Mouse (Mus musculus): ENCODE results near the gene Lat. TPM values are rescaled to one million over a fixed set of nuclear protein-coding genes. Genes with fewer than 3 reads are reported as not detected.
A peak's percentile ranks its signal among the peaks of the same experiment; 100 is the strongest.

The Lat gene
- polyA plus RNA-seq, 1 experiment from 2014 or later: 1.9 TPM

DNA sequence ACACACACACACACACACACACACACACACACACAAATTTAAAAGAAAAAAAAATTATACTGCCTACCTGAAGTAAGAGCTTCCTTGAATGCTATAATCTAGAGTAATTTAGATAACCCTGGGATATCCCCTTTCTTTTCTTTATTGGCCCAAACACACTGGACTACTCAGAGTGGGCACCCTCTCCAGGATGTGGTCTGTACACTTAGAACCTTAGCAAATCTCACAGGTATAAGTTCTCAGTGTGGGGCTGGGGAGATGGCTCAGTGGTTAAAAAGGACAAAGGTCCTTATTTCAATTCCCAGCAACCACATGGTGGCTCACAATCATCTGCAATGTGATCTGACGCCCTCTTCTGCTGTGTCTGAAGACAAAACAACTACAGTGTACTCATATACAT lies 22.3 kb downstream of the Lat start:
- ATAC-seq (ENCODE audit: low FRiP score, low TSS enrichment): no peak
- H3K9me3 ChIP-seq (ENCODE audit: control insufficient read depth, low read length): no peaks in the 10 kb centered on the region
- H3K27ac ChIP-seq (ENCODE audit: low read depth, low read length): no peak overlapping the region
- H3K9ac ChIP-seq (ENCODE audit: low read depth, low read length): no peak overlapping the region
- 64% methylated on average over 1 of the region's 1 CpGs for WGBS
- no peak overlapping the region for H3K4me3 ChIP-seq (ENCODE audit: low read length)
- H3K4me2 ChIP-seq (replicated peaks; ENCODE audit: low read depth, low read length): no peak overlapping the region
- no peaks in the 10 kb centered on the region for H3K36me3 ChIP-seq (ENCODE audit: control insufficient read depth, insufficient read depth, low read length)
- H3K4me1 ChIP-seq (ENCODE audit: control insufficient read depth, insufficient read depth, low read length): no peaks in the 10 kb centered on the region
- no peaks in the 10 kb centered on the region for H3K27me3 ChIP-seq (ENCODE audit: control insufficient read depth, insufficient read depth, low read length)

DNA sequence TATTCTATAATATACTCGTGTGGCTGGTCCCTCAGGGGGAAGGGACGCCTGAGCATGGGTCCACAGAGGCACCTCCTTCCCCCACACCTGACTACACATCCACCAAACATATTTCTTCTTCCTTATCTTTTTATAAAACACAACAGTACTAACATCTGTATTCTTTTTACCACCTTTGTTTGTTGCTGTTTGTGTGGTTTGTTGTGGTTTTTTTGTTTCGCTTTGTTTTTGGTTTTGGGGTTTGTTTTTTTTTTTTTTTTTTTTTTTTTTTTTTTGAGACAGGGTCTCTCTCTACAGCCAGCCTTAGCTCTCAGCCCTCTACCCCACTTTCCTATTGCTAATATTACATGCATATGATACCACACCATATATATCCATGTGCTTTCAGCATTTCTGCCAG lies 23.4 kb downstream of the Lat start:
- Histone ChIP-seq H3K9ac (ENCODE audit: low read depth, low read length) (no peak overlapping the region), H3K4me1 (ENCODE audit: control insufficient read depth, insufficient read depth, low read length) (no peaks in the 10 kb centered on the region), H3K4me3 (ENCODE audit: low read length) (no peak overlapping the region), H3K4me2 (replicated peaks; ENCODE audit: low read depth, low read length) (no peak overlapping the region), H3K27me3 (ENCODE audit: control insufficient read depth, insufficient read depth, low read length) (no peaks in the 10 kb centered on the region), H3K27ac (ENCODE audit: low read depth, low read length) (no peak overlapping the region), H3K9me3 (ENCODE audit: control insufficient read depth, low read length) (no peaks in the 10 kb centered on the region), H3K36me3 (ENCODE audit: control insufficient read depth, insufficient read depth, low read length) (no peaks in the 10 kb centered on the region)
- WGBS: 57% methylated on average over 3 of the region's 3 CpGs
- ATAC-seq (ENCODE audit: low FRiP score, low TSS enrichment): no peak

DNA sequence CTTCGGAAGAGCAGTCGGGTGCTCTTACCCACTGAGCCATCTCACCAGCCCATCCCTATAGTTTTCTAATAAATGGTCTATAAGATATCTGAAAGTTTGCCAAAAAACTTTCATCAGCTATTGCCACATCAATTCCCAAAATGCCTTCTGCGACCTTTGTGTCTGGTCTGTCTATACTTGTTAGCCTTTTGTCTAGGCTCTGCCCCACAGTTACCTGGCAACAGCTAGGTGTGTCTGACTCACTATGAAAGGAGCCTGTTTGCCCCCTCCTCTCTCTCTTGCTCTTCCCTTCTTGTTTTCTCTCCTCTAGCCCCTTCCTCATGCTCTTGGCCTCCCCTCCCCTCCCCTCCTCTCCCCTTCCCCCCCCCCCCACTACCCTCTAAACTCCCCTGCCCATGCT lies 23.8 kb downstream of the Lat start:
- H3K4me2 ChIP-seq (replicated peaks; ENCODE audit: low read depth, low read length): no peak overlapping the region
- H3K9ac ChIP-seq (ENCODE audit: low read depth, low read length): no peak overlapping the region
- no peaks in the 10 kb centered on the region for H3K27me3 ChIP-seq (ENCODE audit: control insufficient read depth, insufficient read depth, low read length)
- 0 out of 2 replicates have a peak, but pooled peaks cover 4% of the 10 kb centered on the region for H3K4me1 ChIP-seq (ENCODE audit: control insufficient read depth, insufficient read depth, low read length)
- no peak overlapping the region for H3K27ac ChIP-seq (ENCODE audit: low read depth, low read length)
- no peak overlapping the region for H3K4me3 ChIP-seq (ENCODE audit: low read length)
- H3K9me3 ChIP-seq (ENCODE audit: control insufficient read depth, low read length): no peaks in the 10 kb centered on the region
- WGBS: 73% methylated on average over 3 of the region's 3 CpGs
- ATAC-seq (ENCODE audit: low FRiP score, low TSS enrichment): no peak
- H3K36me3 ChIP-seq (ENCODE audit: control insufficient read depth, insufficient read depth, low read length): no peaks in the 10 kb centered on the region

DNA sequence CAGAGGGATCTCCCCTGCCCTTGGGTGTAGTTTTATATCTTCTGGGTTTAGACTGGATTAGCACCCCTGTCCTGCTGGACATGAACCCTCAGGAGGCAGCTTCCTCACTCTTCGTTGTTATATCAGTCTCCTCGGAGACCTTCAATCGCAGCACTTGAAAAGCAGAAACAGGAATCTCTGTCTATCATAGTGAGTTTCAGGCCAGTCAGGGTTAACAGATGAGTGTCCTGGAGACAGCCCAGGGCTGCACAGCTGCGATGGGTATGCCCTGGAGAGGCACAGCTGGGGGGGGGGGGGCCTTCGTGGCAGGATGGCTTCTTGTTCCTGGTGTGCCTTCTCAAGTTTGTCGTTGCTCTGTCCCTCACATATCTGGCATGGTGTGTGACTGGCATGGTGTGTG lies 28.5 kb downstream of the Lat start:
- Histone ChIP-seq H3K27me3 (ENCODE audit: control insufficient read depth, insufficient read depth, low read length) (no peaks in the 10 kb centered on the region), H3K4me1 (ENCODE audit: control insufficient read depth, insufficient read depth, low read length) (0 out of 2 replicates have a peak, but pooled peaks cover 8% of the 10 kb centered on the region), H3K9me3 (ENCODE audit: control insufficient read depth, low read length) (no peaks in the 10 kb centered on the region), H3K9ac (ENCODE audit: low read depth, low read length) (no peak overlapping the region), H3K27ac (ENCODE audit: low read depth, low read length) (peak overlapping the region; percentile 30; the same call in 1 of the 2 replicates), H3K36me3 (ENCODE audit: control insufficient read depth, insufficient read depth, low read length) (no peaks in the 10 kb centered on the region), H3K4me3 (ENCODE audit: low read length) (no peak overlapping the region), H3K4me2 (replicated peaks; ENCODE audit: low read depth, low read length) (no peak overlapping the region)
- 55% methylated on average over 6 of the region's 6 CpGs for WGBS
- no peak for ATAC-seq (ENCODE audit: low FRiP score, low TSS enrichment)

DNA sequence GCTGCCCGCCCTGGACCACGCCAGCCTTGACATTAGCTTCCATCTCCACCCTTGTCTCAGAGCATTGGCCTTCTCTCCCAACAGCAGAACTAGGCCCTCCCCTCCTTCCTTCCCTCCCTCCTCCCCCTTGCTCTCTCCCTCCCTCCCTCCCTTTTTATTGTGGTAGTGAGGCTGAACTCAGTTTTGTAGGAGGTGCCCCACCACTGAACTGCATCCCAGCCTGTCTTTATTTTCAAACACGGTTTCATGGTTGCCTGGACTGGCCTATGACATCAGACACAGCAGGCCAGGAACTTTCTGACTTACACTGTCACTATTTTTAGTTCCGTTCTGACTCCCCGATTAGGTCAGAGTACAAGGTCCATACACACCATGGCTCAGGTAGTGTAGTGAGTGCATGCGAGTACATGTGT lies 29.2 kb downstream of the Lat start:
- no peaks in the 10 kb centered on the region for H3K27me3 ChIP-seq (ENCODE audit: control insufficient read depth, insufficient read depth, low read length)
- H3K9me3 ChIP-seq (ENCODE audit: control insufficient read depth, low read length): no peaks in the 10 kb centered on the region
- H3K27ac ChIP-seq (ENCODE audit: low read depth, low read length): no peak overlapping the region
- no peaks in the 10 kb centered on the region for H3K36me3 ChIP-seq (ENCODE audit: control insufficient read depth, insufficient read depth, low read length)
- H3K4me1 ChIP-seq (ENCODE audit: control insufficient read depth, insufficient read depth, low read length): 0 out of 2 replicates have a peak, but pooled peaks cover 8% of the 10 kb centered on the region
- 0 out of 2 replicates have a peak, but pooled peaks have one; percentile 43 for ATAC-seq (ENCODE audit: low FRiP score, low TSS enrichment)
- H3K4me3 ChIP-seq (ENCODE audit: low read length): no peak overlapping the region
- H3K4me2 ChIP-seq (replicated peaks; ENCODE audit: low read depth, low read length): no peak overlapping the region
- WGBS: 57% methylated on average over 6 of the region's 6 CpGs
- no peak overlapping the region for H3K9ac ChIP-seq (ENCODE audit: low read depth, low read length)

DNA sequence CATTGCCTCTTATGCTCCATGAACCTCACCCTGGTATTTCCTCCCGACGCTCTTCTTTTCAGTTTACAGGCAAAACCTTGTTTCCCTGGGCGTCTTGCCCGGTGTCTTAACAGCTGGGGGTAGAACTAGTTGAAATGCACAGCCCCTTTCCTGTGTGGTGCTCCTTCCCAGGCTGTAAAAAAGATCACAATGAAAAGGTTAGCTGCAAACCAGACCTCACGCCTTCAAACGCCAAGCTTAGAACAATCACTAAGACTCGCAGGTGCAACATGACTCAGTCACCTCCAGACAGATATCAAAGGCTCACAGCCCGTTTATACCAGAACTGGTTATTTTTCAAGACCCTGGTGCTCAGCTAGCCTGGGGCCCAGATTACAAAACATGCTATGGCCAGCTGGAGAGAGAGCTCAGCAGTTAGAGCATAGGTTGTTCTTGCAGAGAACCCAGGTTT lies 29.8 kb downstream of the Lat start:
- Histone ChIP-seq H3K4me1 (ENCODE audit: control insufficient read depth, insufficient read depth, low read length) (0 out of 2 replicates have a peak, but pooled peaks cover 8% of the 10 kb centered on the region), H3K4me2 (replicated peaks; ENCODE audit: low read depth, low read length) (no peak overlapping the region), H3K27ac (ENCODE audit: low read depth, low read length) (no peak overlapping the region), H3K4me3 (ENCODE audit: low read length) (no peak overlapping the region), H3K27me3 (ENCODE audit: control insufficient read depth, insufficient read depth, low read length) (no peaks in the 10 kb centered on the region), H3K9me3 (ENCODE audit: control insufficient read depth, low read length) (no peaks in the 10 kb centered on the region), H3K9ac (ENCODE audit: low read depth, low read length) (no peak overlapping the region), H3K36me3 (ENCODE audit: control insufficient read depth, insufficient read depth, low read length) (no peaks in the 10 kb centered on the region)
- 75% methylated on average over 8 of the region's 8 CpGs for WGBS
- no peak for ATAC-seq (ENCODE audit: low FRiP score, low TSS enrichment)

DNA sequence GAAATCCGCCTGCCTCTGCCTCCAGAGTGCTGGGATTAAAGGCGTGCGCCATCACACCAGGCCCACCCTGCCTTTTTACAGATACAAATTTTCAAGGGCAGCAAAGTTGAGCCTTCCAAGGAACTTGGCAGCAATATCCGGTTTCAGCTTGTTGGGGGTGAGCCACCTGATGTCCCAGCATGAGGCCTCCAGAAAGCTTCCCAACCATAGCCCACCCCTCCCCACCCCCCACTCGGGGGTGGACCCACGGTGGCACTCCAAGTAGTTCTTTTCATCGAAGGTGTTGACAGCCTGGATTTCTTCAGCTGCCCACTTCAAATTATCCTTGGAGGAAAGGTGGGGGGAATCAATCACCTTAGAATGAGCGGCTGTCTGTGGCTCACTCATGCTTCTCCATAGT lies 30.5 kb downstream of the Lat start:
- Histone ChIP-seq H3K4me1 (ENCODE audit: control insufficient read depth, insufficient read depth, low read length) (0 out of 2 replicates have a peak, but pooled peaks cover 8% of the 10 kb centered on the region), H3K9ac (ENCODE audit: low read depth, low read length) (no peak overlapping the region), H3K4me3 (ENCODE audit: low read length) (no peak overlapping the region), H3K4me2 (replicated peaks; ENCODE audit: low read depth, low read length) (no peak overlapping the region), H3K27me3 (ENCODE audit: control insufficient read depth, insufficient read depth, low read length) (no peaks in the 10 kb centered on the region), H3K9me3 (ENCODE audit: control insufficient read depth, low read length) (no peaks in the 10 kb centered on the region), H3K27ac (ENCODE audit: low read depth, low read length) (no peak overlapping the region), H3K36me3 (ENCODE audit: control insufficient read depth, insufficient read depth, low read length) (no peaks in the 10 kb centered on the region)
- ATAC-seq (ENCODE audit: low FRiP score, low TSS enrichment): no peak
- 71% methylated on average over 8 of the region's 8 CpGs for WGBS

DNA sequence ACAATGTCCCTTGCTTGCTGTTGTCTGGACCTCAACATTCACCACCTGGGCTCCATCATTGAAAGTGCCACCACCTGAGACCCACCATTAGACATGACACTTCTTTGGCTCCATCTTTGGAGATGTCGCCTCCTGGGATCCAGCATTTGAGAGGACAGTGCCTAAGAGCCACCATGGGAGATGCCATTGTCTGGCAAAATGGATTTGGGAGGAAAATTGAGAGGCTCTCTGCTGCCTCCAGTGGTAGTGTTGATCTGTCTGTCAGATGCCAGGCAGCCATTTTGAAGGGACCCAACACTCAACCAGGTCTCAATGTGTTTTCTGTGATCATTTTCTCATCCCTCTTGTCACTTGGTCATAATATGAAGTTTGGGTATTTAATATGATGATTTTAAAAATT lies 33.8 kb downstream of the Lat start:
- ATAC-seq (ENCODE audit: low FRiP score, low TSS enrichment): no peak
- Histone ChIP-seq H3K9ac (ENCODE audit: low read depth, low read length) (no peak overlapping the region), H3K4me3 (ENCODE audit: low read length) (no peak overlapping the region), H3K27ac (ENCODE audit: low read depth, low read length) (no peak overlapping the region), H3K4me2 (replicated peaks; ENCODE audit: low read depth, low read length) (no peak overlapping the region), H3K4me1 (ENCODE audit: control insufficient read depth, insufficient read depth, low read length) (0 out of 2 replicates have a peak, but pooled peaks cover 4% of the 10 kb centered on the region), H3K36me3 (ENCODE audit: control insufficient read depth, insufficient read depth, low read length) (no peaks in the 10 kb centered on the region), H3K27me3 (ENCODE audit: control insufficient read depth, insufficient read depth, low read length) (no peaks in the 10 kb centered on the region), H3K9me3 (ENCODE audit: control insufficient read depth, low read length) (no peaks in the 10 kb centered on the region)
- 86% methylated on average over 1 of the region's 1 CpGs for WGBS

DNA sequence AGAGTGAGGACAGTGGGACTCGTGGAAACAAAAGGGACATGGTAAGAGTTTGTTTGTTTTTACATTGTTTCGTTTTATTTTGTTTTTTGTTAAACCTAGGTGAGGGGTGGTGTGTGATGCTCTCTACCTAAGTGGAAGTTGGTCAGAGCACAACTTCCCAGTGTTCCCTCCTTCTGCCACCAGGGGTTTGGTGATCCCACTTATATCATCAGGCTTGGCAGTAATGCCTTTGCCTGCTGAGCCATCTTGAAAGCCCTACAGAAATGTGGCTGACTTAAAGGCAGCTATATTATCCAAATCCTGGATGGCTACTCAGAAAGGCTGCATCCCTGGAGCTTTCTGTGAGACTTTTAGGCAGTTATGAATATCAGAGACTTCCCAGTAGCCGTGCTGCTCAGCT lies 36.7 kb downstream of the Lat start:
- H3K9me3 ChIP-seq (ENCODE audit: control insufficient read depth, low read length): no peaks in the 10 kb centered on the region
- H3K36me3 ChIP-seq (ENCODE audit: control insufficient read depth, insufficient read depth, low read length): no peaks in the 10 kb centered on the region
- no peak overlapping the region for H3K27ac ChIP-seq (ENCODE audit: low read depth, low read length)
- H3K4me3 ChIP-seq (ENCODE audit: low read length): no peak overlapping the region
- no peak for ATAC-seq (ENCODE audit: low FRiP score, low TSS enrichment)
- H3K27me3 ChIP-seq (ENCODE audit: control insufficient read depth, insufficient read depth, low read length): no peaks in the 10 kb centered on the region
- H3K9ac ChIP-seq (ENCODE audit: low read depth, low read length): no peak overlapping the region
- WGBS: 81% methylated on average over 3 of the region's 3 CpGs
- H3K4me1 ChIP-seq (ENCODE audit: control insufficient read depth, insufficient read depth, low read length): no peaks in the 10 kb centered on the region
- H3K4me2 ChIP-seq (replicated peaks; ENCODE audit: low read depth, low read length): no peak overlapping the region
